8 mouse cellular contexts compared by ENCODE assay signal in genomic region chrX:99522830-99523229, GRCm38 (mm10). TPM values are rescaled to one million over a fixed set of nuclear protein-coding genes. Genes with fewer than 3 reads are reported as not detected.
DNase-seq lines count a peak whose midpoint lies in the region; ATAC-seq and TF ChIP-seq lines count a peak whose summit lies in the region.

No protein-coding gene starts in this region.

- TF ChIP-seq CTCF in intestine, postnatal 0 days (IDR thresholded peaks at IDR 0.05; ENCODE audit: low read depth) = peak; percentile 91

- 34% methylated on average over 5 of the region's 5 CpGs for WGBS in intestine, postnatal 0 days
- 10% methylated on average over 5 of the region's 5 CpGs for WGBS in midbrain, embryonic 16.5 days

- no peaks in the 10 kb centered on the region for H3K4me1 ChIP-seq in intestine, postnatal 0 days (replicated peaks; ENCODE audit: control insufficient read depth, insufficient read depth, low read length)
- H3K4me1 ChIP-seq in midbrain, embryonic 16.5 days (ENCODE audit: control insufficient read depth, insufficient read depth, low read length) = no peaks in the 10 kb centered on the region

- no peak for ATAC-seq in CD4-positive, CD25-positive, alpha-beta regulatory T cell, adult 4 months
- no peak for ATAC-seq in intestine, postnatal 0 days
- peak; percentile 82 for ATAC-seq in midbrain, embryonic 16.5 days

- no peak overlapping the region for H3K4me2 ChIP-seq in intestine, postnatal 0 days (replicated peaks; ENCODE audit: low read depth)
- H3K4me2 ChIP-seq in midbrain, embryonic 16.5 days (ENCODE audit: low read length) = no peak overlapping the region

- no peak overlapping the region for H3K27ac ChIP-seq in intestine, postnatal 0 days (ENCODE audit: low read depth, low read length)
- no peak overlapping the region for H3K27ac ChIP-seq in midbrain, embryonic 16.5 days (ENCODE audit: low read length)

- no peak overlapping the region for H3K9ac ChIP-seq in intestine, postnatal 0 days (ENCODE audit: low read depth, low read length)
- no peak overlapping the region for H3K9ac ChIP-seq in midbrain, embryonic 16.5 days (ENCODE audit: low read depth, low read length)

- peaks cover 4% of the 10 kb centered on the region for H3K27me3 ChIP-seq in intestine, postnatal 0 days (replicated peaks; ENCODE audit: control insufficient read depth, insufficient read depth, low read length)
- peaks cover 13% of the 10 kb centered on the region for H3K27me3 ChIP-seq in midbrain, embryonic 16.5 days (ENCODE audit: control insufficient read depth, insufficient read depth, low read depth, low read length)

- H3K4me3 ChIP-seq in intestine, postnatal 0 days (ENCODE audit: low read depth, low read length) = no peak overlapping the region
- H3K4me3 ChIP-seq in midbrain, embryonic 16.5 days (ENCODE audit: low read depth, low read length) = no peak overlapping the region

- no peaks in the 10 kb centered on the region for H3K9me3 ChIP-seq in intestine, postnatal 0 days (ENCODE audit: control insufficient read depth)
- no peaks in the 10 kb centered on the region for H3K9me3 ChIP-seq in midbrain, embryonic 16.5 days (replicated peaks; ENCODE audit: control insufficient read depth, low read length, poor library complexity, severe bottlenecking)

- intact Hi-C loops in left cerebral cortex, postnatal 4 days (cut with DNase I) = loop anchor here (2.0 kb wide), 1 partner anchor 388 kb away; no protein-coding TSS in a partner anchor

- DNase-seq in CD4-positive, CD25-positive, alpha-beta regulatory T cell, adult 2 months (ENCODE audit: low read depth, low spot score) = peak; percentile 73
- DNase-seq in cerebellum, adult 9-10 months = peak; percentile 69
- DNase-seq in frontal cortex, postnatal 25 days (ENCODE audit: low spot score in 2 of 2) = peak; percentile 29 to 44
- DNase-seq in left cerebral cortex, postnatal 4 days = peak; percentile 78
- peak; percentile 26 to 45 for DNase-seq in spleen, postnatal 36 days (ENCODE audit: low spot score in 2 of 2)

- H3K36me3 ChIP-seq in intestine, postnatal 0 days (ENCODE audit: control insufficient read depth, insufficient read depth) = no peaks in the 10 kb centered on the region
- no peaks in the 10 kb centered on the region for H3K36me3 ChIP-seq in midbrain, embryonic 16.5 days (ENCODE audit: control insufficient read depth, insufficient read depth, low read length)

RNA-seq across cellular contexts. Expression of gene Pja1, which starts 51.8 kb away (rescaled TPM):
- polyA plus RNA-seq in CD4-positive, CD25-positive, alpha-beta regulatory T cell, adult 4 months (2017; shearing (Covaris generic)) = 10 to 100 TPM; 61.9 to 82.5 TPM
- 74.1 and 74.4 TPM in 2 replicates for polyA plus RNA-seq in intestine, postnatal 0 days (2015; fragmentation: Nextera tagmentation; extraction: Ambion mirVana)
- 100 to 1,000 TPM; 171 to 197 TPM for total RNA-seq in left cerebral cortex, postnatal 4 days (2021)
- polyA plus RNA-seq in midbrain, embryonic 16.5 days (2015; fragmentation: Nextera tagmentation; extraction: Ambion mirVana) = 431 and 432 TPM in 2 replicates
